Mouse (Mus musculus) ovary, postnatal 14 days (tissue): ENCODE results near the gene Tmem256.
A peak's percentile ranks its signal among the peaks of the same experiment; 100 is the strongest.

Source experiments
- DNase-seq: peaks from one replicate; pipeline ENCODE4 v3.0.0; 2022; ENCODE audit warnings: low spot score

The Tmem256 gene

DNA sequence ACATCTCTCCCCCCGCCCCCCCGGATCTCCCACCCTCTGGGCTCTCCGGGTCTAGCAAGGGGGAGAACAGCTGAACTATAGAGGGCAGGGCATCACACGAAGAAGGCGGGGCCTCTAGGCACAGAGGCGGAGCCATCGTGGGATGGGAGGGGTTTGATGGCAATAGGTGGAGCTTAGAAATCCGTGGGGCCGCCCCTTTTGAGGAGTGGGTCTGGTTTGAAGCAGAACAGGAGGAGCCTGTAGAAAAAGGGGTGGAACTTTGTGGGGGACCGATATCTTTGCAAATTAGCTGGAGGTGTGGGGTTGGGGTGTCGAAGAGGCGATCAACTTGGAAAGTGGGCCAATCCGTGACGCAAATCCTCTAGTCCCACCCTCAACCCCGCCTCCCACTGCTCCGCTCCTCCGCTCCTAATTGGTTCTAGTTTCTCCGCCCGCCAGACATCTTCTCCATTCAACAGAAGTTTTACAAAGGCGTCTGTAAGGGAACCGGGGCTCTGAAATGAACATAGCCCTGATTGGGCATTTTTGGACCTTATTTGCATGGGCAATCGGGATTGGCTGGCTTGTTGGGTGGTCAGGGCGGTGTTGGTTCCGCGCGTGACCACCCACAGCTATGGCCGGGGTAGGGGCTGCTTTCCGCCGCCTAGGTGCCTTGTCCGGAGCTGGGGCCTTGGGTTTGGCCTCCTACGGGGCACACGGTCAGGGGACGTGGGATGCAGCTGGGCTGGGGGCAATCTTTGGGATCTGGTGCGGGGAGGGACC is at the start of gene Tmem256:
Gene Tmem256, plus strand, starts transcription at position 563 of the 762 bp plus-strand sequence.
- peak; percentile 93 for DNase-seq

DNA sequence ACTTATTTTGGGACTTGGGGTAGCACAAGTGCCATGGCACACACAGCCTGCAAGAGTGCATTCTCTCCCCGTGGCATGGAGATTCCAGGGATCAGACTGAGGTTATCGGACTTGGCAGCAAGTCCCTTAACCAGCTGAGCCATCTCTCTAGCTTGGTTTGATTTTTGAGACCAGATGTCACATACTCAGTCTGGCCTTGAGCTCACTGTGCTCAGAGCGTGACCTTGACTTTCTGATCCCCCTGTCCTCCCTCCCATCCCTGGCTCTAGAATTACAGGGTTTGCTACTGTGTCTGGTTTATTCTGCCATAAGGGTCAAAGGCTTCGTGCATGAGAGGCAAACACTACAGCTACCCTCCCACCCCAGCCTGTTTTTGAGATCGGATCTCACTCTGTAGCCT is 48.9 kb upstream of the Tmem256 start:
- DNase-seq = no peak

DNA sequence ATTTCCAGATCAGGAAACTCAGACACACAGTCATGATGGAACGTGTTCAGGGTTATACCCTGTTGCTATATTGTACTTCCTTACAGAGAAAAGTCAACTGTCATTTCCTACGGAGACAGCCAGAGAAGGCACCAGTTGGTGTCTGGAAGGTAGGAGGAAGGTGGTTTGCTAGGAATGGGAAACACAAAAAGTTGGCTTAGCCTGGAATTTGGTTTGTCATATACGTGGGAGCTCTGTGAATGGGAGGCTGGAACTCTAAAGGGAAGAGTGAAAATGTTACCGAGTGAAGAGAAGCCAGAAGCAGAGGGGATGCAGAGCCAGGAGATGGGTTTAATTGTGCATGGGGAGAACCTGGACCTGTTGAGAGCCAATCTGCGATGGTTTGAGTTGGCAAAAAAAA is 46.9 kb upstream of the Tmem256 start:
- no peak for DNase-seq

DNA sequence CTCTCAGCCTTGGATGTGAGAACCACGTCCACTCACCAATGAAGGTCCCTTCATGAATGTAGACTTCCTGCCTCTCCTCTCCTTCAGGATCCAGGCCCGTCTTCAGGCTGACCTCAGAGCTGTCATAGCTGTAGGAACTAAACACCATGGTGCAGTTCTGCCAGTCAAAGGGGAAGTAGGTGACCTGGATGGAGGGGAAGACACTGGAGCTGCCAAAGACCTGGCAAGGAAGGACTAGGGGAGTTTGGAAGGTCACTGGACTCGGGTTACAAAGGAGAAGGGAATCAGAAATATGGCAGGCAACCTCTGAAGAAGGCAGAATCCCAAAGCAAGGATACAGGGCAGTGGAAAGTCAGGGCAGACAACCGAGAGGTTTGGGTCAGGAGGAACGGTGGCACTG is 44.9 kb upstream of the Tmem256 start:
- no peak for DNase-seq

DNA sequence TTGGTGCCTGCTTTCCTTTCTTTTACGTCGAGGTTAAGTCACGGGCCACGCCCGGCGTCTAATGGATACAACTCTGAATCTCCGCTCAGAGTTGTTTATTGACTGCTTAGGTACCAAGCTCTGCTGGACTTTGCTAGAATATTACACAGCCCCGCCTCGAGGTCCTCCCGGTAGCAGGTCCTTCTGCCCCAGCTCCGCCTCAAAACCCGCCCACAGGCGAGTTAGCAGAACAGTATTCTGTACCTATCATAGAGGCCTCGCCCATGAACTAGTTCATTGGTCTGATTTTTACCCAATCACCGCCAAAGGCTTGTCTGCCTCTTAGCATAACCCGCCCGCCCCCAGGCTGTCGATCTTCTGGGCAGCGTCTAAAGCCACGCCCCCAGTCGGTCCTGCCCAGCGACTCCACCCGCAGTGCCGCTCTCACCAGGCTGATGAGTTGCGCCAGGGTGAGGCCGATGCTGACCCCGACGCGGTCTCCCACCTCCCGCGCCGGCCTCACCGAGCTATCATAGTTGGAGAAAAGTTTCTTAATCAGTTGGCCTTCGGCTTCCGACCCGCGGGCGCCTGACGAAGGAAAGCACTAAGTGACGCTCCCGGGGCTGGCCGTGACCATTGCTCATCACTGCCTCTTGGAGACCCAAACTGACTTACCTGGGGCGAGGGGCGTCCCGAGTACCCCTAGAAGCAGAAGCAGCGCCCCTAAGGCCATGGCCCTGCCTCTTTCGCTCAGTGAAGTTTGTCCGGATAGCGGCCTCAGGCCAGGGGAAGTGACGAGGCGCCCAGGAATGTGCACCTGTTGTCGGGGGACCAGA is 42.9 kb upstream of the Tmem256 start, which contains the start of gene Chrnb1:
Gene Chrnb1, minus strand, starts transcription at position 776 of the 815 bp plus-strand sequence.
- peak; percentile 84 for DNase-seq

DNA sequence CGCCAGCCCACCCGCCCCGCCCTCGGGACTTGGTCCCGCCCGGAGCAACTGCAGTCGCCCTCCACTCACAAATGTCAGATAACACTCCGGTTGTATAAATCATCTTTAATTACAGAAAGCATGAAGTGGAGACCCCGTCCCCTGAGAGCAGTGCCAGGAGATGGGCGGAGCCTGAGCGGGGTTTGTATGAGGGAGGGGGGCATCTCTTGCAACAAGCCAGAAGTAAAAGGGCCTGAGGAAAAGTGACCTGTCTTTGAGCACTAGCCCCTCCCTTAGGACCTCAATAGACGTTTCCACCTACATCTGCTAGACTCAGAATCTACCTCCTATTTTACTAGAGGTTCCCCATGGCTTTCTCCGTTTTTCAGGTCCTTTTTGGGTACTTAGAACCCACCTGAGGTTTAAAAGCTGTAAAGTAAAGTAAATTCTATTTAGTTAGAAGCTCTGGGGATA is 42.3 kb upstream of the Tmem256 start:
- no peak for DNase-seq

DNA sequence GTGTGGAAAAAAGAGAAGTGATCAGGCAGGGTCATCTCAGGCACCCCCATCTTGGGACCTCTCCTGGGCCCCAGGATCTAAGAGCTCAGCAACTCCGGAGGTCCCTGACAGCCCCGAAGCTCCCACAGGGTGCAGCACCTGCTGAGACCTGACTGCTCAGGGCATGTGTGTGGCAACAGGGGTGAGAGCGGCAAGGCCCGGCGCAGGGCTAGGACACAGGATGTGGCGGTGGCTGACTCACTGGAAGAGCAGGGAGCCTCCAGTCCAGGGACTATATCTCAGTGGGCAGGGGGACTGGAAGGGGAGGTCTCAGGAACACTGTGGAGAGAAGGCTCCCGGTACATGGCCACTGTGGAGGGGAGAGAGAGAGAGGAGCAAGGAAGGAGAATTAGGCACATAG is 40.4 kb upstream of the Tmem256 start:
- DNase-seq = no peak

DNA sequence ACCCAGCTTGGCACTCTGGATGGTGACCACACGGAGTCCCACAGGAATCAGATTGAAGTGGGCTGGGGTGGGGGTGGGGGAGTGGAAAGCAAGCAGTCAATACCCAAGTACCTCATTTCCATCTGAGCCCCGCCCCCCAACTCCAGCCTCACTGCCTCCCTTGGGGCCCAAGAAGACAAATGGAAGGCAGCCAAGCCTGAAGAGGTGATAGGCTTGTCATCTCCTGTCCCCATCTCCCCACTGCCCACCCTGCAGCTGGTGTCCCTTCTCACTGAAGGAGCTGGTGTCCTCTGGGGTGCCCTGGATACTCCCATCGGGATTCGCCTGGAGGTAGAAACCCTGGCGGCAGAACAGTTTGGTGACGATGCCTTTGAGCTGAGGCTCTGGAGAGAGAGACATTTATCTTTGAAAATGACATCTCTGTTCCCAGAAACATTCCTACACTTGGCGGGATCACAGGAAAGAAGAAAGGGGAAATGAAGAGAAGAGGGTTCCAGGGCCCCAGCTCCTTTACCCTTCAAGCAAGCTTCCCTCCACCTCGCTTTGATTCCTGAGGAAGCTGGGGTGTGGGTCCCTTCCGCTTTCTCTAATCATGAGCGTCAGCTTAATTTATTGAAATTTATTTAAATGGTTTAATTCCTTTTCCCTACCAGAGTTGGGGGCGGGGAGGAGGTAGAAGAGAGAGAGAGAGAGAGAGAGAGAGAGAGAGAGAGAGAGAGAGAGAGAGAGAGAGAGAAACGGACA is 38.7 kb upstream of the Tmem256 start:
- no peak for DNase-seq

DNA sequence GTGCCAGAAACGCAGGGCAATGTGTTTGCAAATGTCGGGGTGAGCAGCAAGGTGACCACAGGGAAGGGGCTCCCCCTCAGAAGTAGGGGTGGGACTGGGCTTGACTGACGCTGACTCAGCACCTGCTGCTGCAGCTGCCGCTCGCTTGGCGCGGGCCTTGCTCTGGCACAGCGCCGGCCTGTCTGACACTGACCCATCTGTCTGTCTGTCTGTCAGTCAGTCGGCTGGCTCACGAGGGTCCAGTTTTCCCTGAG is 38.2 kb upstream of the Tmem256 start:
- DNase-seq = no peak

DNA sequence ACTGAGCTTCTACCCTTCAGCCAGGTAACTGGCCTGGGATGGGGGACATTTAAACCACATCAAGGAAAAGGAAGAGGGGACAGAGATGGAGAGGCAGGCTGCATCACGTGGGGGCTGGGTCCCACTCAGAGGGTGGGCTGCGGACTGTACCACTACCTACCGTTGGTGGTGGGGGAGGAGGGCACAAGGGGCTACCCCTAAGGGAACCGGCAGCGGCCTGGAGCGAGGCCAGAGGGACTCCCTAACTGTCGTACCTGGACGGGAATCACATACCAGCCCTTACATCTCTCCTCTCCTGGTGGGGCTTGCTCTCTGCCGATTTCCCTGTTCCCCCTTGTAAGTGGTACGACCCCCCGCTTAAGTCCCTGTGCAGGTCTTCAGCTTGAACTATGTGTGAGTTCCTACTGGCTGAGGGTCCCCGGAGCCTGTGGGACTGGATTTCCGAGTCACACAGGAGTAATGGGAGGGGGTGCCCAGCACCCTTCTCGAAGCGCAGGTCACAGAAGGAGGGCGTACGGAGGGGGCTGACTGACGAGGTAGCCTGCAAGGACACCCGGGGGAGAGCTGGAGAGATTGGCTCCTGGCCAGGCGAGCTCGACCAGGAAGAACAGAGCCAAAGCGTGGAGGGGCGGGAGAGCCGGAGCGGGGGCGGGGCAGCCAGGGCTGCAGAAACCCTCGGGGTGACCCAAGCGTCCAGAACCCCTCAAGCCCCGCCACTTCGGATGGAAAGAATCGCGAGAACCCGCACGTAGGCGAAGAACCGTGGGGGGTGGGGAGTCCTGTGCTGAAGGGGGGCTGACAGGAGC is 37.7 kb upstream of the Tmem256 start:
- peak; percentile 77 for DNase-seq

DNA sequence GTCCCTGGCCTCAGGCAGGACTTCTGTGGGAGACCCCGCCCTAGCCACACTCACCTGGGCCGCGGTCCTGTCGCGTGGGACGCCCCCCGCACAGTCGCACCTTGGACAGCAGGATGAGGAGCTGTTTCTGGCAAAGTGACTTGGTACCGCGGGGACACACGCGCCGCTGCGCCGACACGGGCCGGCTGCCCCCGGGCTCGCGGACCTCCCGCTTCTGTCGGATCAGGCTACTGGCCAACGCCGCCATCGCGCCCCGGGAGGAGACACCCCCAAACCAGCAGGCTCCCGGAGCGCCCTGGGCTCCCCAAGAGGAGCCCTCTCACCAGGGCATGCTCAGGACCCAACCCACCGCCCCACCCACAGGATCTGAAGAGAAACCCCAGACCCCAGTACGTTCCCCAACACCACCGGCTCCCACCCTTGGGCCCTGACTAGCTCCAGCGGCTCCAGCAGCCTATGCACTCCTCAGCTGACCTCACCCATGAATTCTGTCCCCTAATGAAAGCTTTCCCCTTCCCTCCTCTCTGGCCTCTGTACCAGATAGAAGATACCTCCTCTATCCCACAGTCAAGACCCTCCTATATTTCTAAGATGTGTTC is 36.8 kb upstream of the Tmem256 start, which contains the start of gene Fgf11:
Gene Fgf11, minus strand, starts transcription at position 479 of the 599 bp plus-strand sequence.
- DNase-seq = no peak

DNA sequence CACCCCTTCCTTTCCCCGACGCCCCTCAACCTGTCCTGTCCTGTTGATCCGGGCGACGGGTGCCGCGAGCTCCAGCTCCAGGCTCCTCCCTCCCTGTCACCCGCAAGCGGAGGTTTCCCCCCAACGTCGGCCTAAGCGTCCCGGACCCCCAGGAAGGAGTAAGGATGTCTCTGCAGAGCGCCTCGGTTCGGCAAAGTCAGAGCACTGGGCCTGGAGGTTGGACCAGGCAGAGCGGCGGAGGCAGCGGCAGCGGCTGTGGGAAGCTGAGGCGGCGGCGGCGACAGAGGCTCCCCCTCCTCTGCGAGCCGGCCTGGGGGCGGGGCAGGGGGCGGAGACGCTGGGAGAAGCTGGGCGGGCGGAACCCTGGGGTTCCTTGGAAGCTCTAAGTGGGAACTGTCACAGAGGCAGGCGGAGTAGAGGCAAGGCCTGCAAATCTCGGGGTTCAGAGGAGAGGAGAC is 35.6 kb upstream of the Tmem256 start:
- DNase-seq = peak; percentile 79

DNA sequence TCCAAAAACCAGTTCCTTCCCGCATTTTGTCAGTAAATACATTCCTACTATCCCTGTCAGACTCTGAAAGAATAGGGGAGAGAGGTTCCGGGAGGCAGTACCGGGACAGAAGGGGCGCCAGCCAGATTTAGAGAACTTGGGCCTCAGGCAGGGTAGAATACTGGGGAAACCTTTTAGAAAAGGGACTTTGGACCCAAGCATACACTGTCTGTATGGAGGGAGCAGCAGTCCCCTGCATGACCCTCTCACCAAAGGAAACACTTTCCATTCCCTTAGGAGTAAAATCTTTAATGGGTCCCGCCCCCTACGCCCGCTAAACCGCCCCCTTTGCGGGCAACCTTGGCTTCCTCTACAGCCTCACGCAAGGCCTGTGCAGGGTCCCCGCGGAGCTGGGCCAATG is 35.0 kb upstream of the Tmem256 start:
- DNase-seq = no peak

DNA sequence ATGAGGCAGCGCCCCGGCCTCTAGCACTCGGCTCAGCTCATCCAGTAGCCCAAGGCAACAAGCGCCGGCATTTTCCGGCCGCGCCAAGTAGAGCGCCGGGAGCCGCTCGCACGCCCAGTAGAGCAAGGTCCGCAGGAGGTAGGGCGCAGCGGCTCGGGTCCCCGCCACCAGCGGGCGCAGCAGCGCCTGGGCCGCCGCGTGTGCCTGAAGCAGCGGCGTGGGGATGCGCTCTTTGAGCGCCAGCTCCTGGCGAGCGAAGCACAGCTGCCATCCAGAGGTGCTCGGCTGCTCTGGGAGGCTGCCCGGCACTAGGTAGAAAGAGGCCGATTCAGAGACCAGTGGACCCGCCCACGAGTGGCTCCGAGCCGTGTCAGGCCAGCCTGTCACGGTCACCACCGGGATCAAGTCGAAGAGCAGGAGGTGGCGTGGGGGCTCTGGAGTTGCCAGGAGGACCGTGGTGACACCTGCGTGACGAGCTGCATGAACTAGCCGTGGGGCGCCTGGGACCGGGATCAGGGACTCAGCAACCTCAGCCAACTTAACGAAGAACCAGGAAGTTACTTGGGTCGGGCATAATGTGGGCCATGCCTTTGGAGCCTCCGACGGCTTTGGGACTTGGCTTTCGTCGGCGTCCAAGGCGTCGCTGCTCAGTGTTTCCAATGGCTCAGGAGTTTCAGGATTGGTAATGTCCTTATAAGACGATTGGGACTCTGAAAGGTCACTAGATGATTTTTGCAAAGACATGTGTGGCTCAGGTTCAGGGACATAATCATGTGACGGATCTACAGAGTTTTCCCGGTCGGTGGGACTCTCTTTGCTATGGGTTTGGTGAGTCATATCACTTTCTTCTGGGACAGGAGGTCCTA is 34.3 kb upstream of the Tmem256 start:
- peak; percentile 64 for DNase-seq

DNA sequence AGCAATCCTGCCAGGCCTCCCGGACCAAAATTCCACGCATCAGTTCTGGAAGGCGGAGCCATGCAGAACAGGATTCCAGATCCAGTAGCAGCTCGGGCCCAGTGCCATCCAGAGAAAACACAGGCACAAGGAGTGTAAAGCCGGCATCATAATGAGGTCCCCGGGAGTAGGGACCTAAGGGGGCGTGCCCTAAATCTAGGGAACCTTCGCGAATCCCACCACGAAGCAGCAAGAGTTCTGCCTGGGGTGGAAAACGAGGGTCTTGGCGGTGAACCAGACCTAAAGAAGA is 33.7 kb upstream of the Tmem256 start:
- no peak for DNase-seq

DNA sequence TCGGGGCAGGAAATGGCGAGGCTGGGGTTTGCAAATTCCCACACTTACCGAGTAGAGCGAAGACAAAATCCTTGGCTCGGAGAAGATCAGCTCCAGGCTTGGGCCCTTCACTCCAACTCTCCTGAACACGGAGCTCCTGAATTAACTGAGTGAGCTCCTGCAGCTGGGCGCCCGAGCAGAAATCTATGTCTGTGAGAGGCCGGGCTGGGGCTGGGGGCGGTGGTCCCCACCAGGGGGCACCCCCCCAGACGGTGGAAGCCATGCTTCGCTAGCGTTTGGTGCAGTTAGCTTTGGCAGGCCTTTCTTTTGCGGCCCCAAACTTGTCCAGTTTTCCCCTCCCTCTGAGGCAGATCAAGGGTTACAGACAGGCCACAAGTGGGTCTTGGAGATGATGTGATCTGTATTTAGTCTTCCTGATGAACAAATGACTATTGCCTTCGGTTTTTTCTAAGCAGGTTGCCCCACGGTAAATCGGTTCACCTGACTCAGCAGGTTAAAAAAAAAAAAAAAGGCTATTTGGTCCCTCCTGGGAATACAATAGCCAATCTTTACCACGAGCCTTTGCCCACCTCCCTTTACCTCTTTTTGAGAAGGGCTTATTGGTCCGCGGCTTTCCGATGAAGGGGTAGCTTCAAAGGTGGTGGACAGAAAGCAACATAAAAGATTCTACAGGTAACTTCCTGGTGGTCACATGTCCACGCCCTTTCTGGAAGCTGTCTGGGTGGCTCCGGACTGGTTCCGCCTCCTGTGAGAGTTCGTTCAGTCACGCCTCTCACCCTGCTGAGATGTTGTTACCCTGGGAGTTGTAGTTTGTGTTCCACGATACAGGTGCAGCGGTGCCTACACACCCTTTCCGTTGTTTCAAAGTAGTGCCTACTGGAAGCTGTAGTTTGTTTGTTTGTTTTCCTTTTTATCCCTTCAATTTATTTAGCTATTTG is 33.1 kb upstream of the Tmem256 start, which contains the start of gene Tmem102:
Gene Tmem102, minus strand, starts transcription at position 653 of the 938 bp plus-strand sequence.
- DNase-seq = peak; percentile 30

DNA sequence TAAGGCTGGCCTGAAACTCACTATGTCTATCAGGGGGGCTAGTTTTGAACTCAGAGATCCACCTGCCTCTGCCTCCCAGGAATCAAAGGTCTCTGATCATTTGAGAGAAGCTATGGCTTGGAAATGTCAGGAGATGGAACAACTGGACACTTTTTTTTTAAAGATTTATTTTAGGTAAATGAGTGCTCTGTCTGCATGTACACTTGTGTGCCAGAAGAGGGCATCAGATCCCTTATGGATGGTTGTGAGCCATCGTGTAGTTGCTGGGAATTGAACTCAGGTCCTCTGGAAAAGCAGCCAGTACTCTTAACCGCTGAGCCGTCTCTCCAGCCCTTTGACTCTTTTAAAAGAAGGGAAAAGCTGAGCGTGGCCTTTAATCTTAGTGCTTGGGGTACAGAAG is 31.9 kb upstream of the Tmem256 start:
- DNase-seq = no peak

DNA sequence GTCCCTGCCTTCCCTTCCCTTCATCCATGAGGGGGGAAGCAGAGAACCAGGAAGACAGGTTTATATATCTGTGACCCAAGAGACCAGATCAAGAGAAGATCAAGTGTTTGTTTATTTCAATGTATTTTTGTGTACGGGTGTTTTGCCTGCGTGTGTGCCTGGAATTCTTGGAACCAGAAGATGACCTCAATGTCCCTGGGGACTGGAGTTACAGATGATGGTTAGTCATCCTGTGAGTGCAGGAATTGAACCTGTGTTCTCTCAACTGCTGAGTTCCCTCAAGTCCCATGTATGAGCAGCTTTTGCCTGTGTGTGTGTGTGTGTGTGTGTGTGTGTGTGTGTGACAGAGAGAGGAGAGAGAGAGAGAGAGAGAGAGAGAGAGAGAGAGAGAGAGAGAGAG is 30.7 kb upstream of the Tmem256 start:
- no peak for DNase-seq

DNA sequence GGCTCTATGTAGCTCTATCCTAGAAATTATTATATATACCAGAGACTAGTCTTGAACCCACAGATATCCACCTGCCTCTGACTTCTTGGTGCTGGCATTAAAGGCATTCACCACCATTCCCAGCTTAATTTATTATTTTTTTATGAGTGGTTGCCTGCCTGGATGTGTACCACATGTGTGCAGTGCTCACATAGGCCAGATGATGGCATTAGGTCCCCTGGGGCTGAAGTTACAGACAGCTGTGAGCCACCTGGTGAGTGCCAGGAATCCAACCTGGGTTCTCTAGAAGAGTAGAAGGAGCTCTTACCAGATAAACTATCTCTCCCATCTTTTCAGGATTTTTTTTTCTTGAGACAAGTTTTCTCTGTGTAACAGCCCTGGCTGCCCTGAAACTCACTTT is 28.0 kb upstream of the Tmem256 start:
- DNase-seq = no peak
